Mouse (Mus musculus) liver, adult 2 months (tissue): ENCODE results near the gene Gpbp1l1. TPM values are rescaled to one million over a fixed set of nuclear protein-coding genes. Genes with fewer than 3 reads are reported as not detected.

ENCODE experiments used
- DNase-seq: peaks from one replicate; pipeline ENCODE4 v3.0.0-alpha.2; 2011; ENCODE audit warnings: low read depth, low spot score; ENCODE audit errors: extremely low read depth
- H3K27ac ChIP-seq: fragments of 200-500 bp; replicated peaks from 2 replicates; pipeline ENCODE4 v1.5.1; 2012; ENCODE audit warnings: low read depth, mild to moderate bottlenecking, control low read depth, inconsistent platforms, low read length; ENCODE audit not compliant: insufficient read depth
- H3K27me3 ChIP-seq: fragments of 200-500 bp; 2 replicates; pipeline ENCODE4 v1.6.1; 2012; ENCODE audit warnings: mild to moderate bottlenecking, moderate library complexity, low read length, inconsistent platforms; ENCODE audit not compliant: control insufficient read depth, insufficient read depth
- H3K36me3 ChIP-seq: fragments of 200-500 bp; 2 replicates; pipeline ENCODE4 v1.6.1; 2012; ENCODE audit warnings: low read length, inconsistent platforms; ENCODE audit not compliant: control insufficient read depth, insufficient read depth
- H3K4me1 ChIP-seq: fragments of 200-500 bp; 2 replicates; pipeline ENCODE4 v1.6.1; 2011; ENCODE audit warnings: low read length; ENCODE audit not compliant: control insufficient read depth, insufficient read depth
- H3K4me3 ChIP-seq: fragments of 200-500 bp; 2 replicates; pipeline ENCODE4 v1.5.1; 2011; ENCODE audit warnings: low read depth, mild to moderate bottlenecking, control low read depth, low read length, moderate library complexity; ENCODE audit not compliant: insufficient read depth
- H3K79me2 ChIP-seq: fragments of 200-500 bp; 2 replicates; pipeline ENCODE4 v1.6.1; 2012; ENCODE audit warnings: inconsistent platforms, mild to moderate bottlenecking, low read length, moderate library complexity; ENCODE audit not compliant: control insufficient read depth, insufficient read depth
- H3K9ac ChIP-seq: fragments of 200-500 bp; 2 replicates; pipeline ENCODE4 v1.6.1; 2012; ENCODE audit warnings: low read depth, mild to moderate bottlenecking, control low read depth, inconsistent platforms, low read length
- CTCF ChIP-seq: fragments of 200-500 bp; IDR thresholded peaks from 2 replicates; pipeline ENCODE4 v1.5.1; 2011; ENCODE audit warnings: low read depth, low read length, control low read depth
- POLR2A ChIP-seq: fragments of 200-500 bp; IDR thresholded peaks from 2 replicates; pipeline ENCODE4 v1.6.1; 2011; ENCODE audit warnings: low read length, control low read depth; ENCODE audit not compliant: insufficient read depth; ENCODE audit errors: extremely low read depth
- WGBS: fragments of 180-500 bp; shearing (Covaris S2); methylation state at CpG from one replicate; pipeline ENCODE4 v1.1.7; 2018; 5-methylcytosine and 5-hydroxymethylcytosine counted together
- polyA plus RNA-seq: library from polyadenylated mRNA; depleted of rRNA; stranded (reverse); fragments of >200 nt; gene quantifications from 2 replicates; pipeline ENCODE4 v1.2.3, GENCODE M21; 2012; rRNA removed
- total RNA-seq: library from RNA; depleted of rRNA; stranded (reverse); fragments of >200 nt; gene quantifications from 2 replicates; pipeline ENCODE4 v1.2.3, GENCODE M21; 2014; rRNA removed

Gpbp1l1 gene
- total and polyA plus RNA-seq, 2 experiments = 16.7 to 76.3 TPM

GRCm38 (mm10) chr4:116627359-116627716 is 69.9 kb downstream of the Gpbp1l1 start:
- H3K4me3 ChIP-seq = peak overlapping the region; percentile 99
- H3K79me2 ChIP-seq = peaks cover 10% of the 10 kb centered on the region; the same call in 1 of the 2 replicates
- no peaks in the 10 kb centered on the region for H3K36me3 ChIP-seq
- no peak for TF ChIP-seq CTCF
- TF ChIP-seq POLR2A = peak; percentile 84
- H3K4me1 ChIP-seq = no peaks in the 10 kb centered on the region; the same call in 1 of the 2 replicates
- DNase-seq = peak; percentile 84
- WGBS = 0% methylated on average over 13 of the region's 13 CpGs
- no peaks in the 10 kb centered on the region for H3K27me3 ChIP-seq
- H3K27ac ChIP-seq = peak overlapping the region; percentile 88
- H3K9ac ChIP-seq = peak overlapping the region; percentile 95

DNA sequence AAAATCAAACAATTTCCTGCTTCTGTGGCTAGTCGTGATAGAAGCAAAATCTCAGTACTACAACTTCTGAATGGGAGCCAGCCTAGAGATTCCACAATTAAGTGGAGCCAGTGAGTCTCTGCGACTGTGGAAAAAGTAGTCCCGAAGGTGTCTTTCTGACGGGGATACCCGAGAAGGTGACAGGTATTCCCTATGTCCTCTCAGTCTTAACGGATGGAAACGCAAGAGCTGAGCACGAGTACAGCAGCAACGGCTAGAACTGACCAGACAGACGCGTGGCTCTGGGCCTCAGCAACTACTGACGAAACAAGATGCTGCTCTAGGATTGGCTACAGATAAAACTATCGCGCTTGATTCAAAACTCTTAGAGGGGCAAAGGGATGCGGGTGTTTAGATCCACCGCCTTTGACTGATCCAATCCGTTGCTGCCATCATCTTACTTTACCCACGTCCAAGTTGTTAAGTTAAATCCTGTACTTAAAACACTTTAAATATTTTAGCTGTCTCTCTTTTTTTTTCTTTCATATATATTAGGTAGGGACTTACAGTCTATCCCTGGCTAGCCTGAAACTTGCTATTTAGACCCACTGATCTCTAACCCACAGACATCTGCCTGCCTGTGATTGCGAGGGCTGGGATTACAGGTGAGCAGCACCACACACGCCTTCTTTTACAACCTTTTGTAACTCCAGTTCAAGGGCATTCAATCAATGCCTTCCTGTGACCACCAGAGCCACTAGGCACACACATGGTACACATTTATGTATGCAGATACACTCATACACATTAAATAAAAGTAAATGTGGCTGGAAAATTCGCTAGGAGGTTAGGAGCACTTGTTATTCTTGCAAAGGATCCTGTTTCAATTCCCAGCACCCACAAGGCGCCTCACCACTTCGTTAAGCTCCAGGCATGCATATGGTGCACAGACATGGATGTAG is 70.5 kb downstream of the Gpbp1l1 start, which contains the start of gene Nasp:
TSS of gene Nasp (minus strand) at position 220 of the 941 bp plus-strand sequence.
- Histone ChIP-seq H3K36me3 (no peaks in the 10 kb centered on the region), H3K27ac (peak within 1 kb of the TSS; percentile 88), H3K4me3 (peak within 1 kb of the TSS; percentile 99), H3K9ac (peak within 1 kb of the TSS; percentile 95), H3K27me3 (no peaks in the 10 kb centered on the region), H3K4me1 (no peaks in the 10 kb centered on the region; the same call in 1 of the 2 replicates), H3K79me2 (peaks cover 10% of the 10 kb centered on the region; the same call in 1 of the 2 replicates)
- peak; percentile 83 for DNase-seq
- TF ChIP-seq POLR2A (no peak), CTCF (no peak)
- WGBS = 9% methylated on average over 23 of the region's 23 CpGs

DNA sequence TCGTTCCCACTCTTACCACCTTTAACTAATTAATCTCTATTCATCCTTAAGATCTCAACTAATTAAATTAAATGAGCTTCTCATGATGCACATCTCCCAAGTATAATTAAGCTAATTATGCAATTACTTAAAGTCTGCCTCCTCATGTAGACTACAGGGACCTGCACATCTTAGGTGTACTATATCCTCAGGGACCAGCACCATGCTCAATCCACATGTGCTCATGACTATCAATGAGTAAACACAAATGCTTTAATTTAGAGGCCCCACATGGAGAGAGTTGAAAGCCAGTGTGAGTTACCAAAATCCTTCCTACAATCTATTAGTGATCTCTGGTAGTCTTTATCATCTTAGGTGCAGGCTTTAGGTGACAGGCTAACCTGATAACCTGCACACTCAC is 77.7 kb downstream of the Gpbp1l1 start:
- Histone ChIP-seq H3K79me2 (no peaks in the 10 kb centered on the region), H3K4me1 (no peaks in the 10 kb centered on the region), H3K36me3 (peaks cover 48% of the 10 kb centered on the region), H3K27me3 (no peaks in the 10 kb centered on the region), H3K4me3 (no peak overlapping the region), H3K9ac (no peak overlapping the region), H3K27ac (no peak overlapping the region)
- 88% methylated on average over 1 of the region's 1 CpGs for WGBS
- TF ChIP-seq POLR2A (no peak), CTCF (no peak)
- no peak for DNase-seq

GRCm38 (mm10) chr4:116638821-116639220 is 81.4 kb downstream of the Gpbp1l1 start:
- no peak overlapping the region for H3K9ac ChIP-seq
- H3K27me3 ChIP-seq = no peaks in the 10 kb centered on the region
- 92% methylated on average over 6 of the region's 6 CpGs for WGBS
- no peak overlapping the region for H3K27ac ChIP-seq
- H3K4me1 ChIP-seq = no peaks in the 10 kb centered on the region
- H3K4me3 ChIP-seq = no peak overlapping the region
- H3K79me2 ChIP-seq = no peaks in the 10 kb centered on the region; the same call in 1 of the 2 replicates
- H3K36me3 ChIP-seq = peaks cover 81% of the 10 kb centered on the region
- no peak for DNase-seq
- no peak for TF ChIP-seq CTCF
- TF ChIP-seq POLR2A = no peak

GRCm38 (mm10) chr4:116642071-116642470 is 84.6 kb downstream of the Gpbp1l1 start:
- H3K4me3 ChIP-seq = no peak overlapping the region
- WGBS = 100% methylated on average over 1 of the region's 1 CpGs

More at GRCm38 (mm10) chr4:116642071-116642470, 84.6 kb downstream of the Gpbp1l1 start:
- Histone ChIP-seq H3K79me2 (peaks cover 13% of the 10 kb centered on the region; the same call in 1 of the 2 replicates), H3K27me3 (no peaks in the 10 kb centered on the region), H3K4me1 (peaks cover 13% of the 10 kb centered on the region), H3K9ac (no peak overlapping the region), H3K27ac (no peak overlapping the region), H3K36me3 (peaks cover 69% of the 10 kb centered on the region)
- DNase-seq = no peak
- TF ChIP-seq CTCF (no peak), POLR2A (no peak)

Other genes starting within 250 kb of the Gpbp1l1 start
- gene Mast2, start 93.5 kb upstream of the Gpbp1l1 start, total RNA-seq = 3.9 and 5.4 TPM in 2 replicates
- gene Mast2, start 93.5 kb upstream of the Gpbp1l1 start, polyA plus RNA-seq = 11.9 and 20.6 TPM in 2 replicates
- gene Ipp, start 50.1 kb upstream of the Gpbp1l1 start, total RNA-seq = 9.7 and 11.7 TPM in 2 replicates
- gene Ipp, start 50.1 kb upstream of the Gpbp1l1 start, polyA plus RNA-seq = 2.1 and 2.3 TPM in 2 replicates
- 6.8 and 9.8 TPM in 2 replicates for gene Tmem69, start 1.7 kb upstream of the Gpbp1l1 start, total RNA-seq
- gene Tmem69, start 1.7 kb upstream of the Gpbp1l1 start, polyA plus RNA-seq = 4.3 and 4.7 TPM in 2 replicates
- 3.1 and 4.4 TPM in 2 replicates for gene Ccdc17, start 39.0 kb downstream of the Gpbp1l1 start, total RNA-seq
- gene Ccdc17, start 39.0 kb downstream of the Gpbp1l1 start, polyA plus RNA-seq = 5.3 and 7.6 TPM in 2 replicates
- 11.1 and 12.4 TPM in 2 replicates for gene Nasp, start 70.3 kb downstream of the Gpbp1l1 start, total RNA-seq
- gene Nasp, start 70.3 kb downstream of the Gpbp1l1 start, polyA plus RNA-seq = 1.5 and 2.0 TPM in 2 replicates
- 337 and 363 TPM in 2 replicates for gene Akr1a1, start 94.0 kb downstream of the Gpbp1l1 start, total RNA-seq
- gene Akr1a1, start 94.0 kb downstream of the Gpbp1l1 start, polyA plus RNA-seq = 517 and 533 TPM in 2 replicates
- gene Prdx1, start 127.9 kb downstream of the Gpbp1l1 start, total RNA-seq = 868 and 925 TPM in 2 replicates
- gene Prdx1, start 127.9 kb downstream of the Gpbp1l1 start, polyA plus RNA-seq = 376 and 421 TPM in 2 replicates
- gene Mmachc, start 150.7 kb downstream of the Gpbp1l1 start, total RNA-seq = 10.3 and 11.3 TPM in 2 replicates
- 15.7 and 17.3 TPM in 2 replicates for gene Mmachc, start 150.7 kb downstream of the Gpbp1l1 start, polyA plus RNA-seq
- 2.7 and 4.2 TPM in 2 replicates for gene Ccdc163, start 150.9 kb downstream of the Gpbp1l1 start, total RNA-seq
- gene Ccdc163, start 150.9 kb downstream of the Gpbp1l1 start, polyA plus RNA-seq = 9.3 and 13.1 TPM in 2 replicates
- 11.5 and 13.6 TPM in 2 replicates for gene Tesk2, start 163.3 kb downstream of the Gpbp1l1 start, total RNA-seq
- 7.2 and 7.8 TPM in 2 replicates for gene Tesk2, start 163.3 kb downstream of the Gpbp1l1 start, polyA plus RNA-seq
- gene Toe1, start 250.0 kb downstream of the Gpbp1l1 start, total RNA-seq = 11.4 and 11.7 TPM in 2 replicates
- 8.1 and 10.9 TPM in 2 replicates for gene Toe1, start 250.0 kb downstream of the Gpbp1l1 start, polyA plus RNA-seq